ENCODE assay signal across 19 mouse cellular contexts in genomic region chr2:28217783-28218182, GRCm38 (mm10). TPM values are rescaled to one million over a fixed set of nuclear protein-coding genes. Genes with fewer than 3 reads are reported as not detected.
DNase-seq lines count a peak whose midpoint lies in the region; ATAC-seq and TF ChIP-seq lines count a peak whose summit lies in the region.
"Had no signal": no experiment of that assay in that cellular context is flagged by ENCODE, and none has a peak within 500 bp of the region (broad histone marks: within the 10 kb centered on the region; RNA-seq: fewer than 3 reads in every experiment).

No protein-coding gene starts in this region.

- peak overlapping the region; percentile 75 for H3K27ac ChIP-seq in gastrocnemius, adult 2 months
- peak overlapping the region; percentile 61; the same call in 1 of the 2 replicates for H3K27ac ChIP-seq in left cerebral cortex, adult 2 months
- H3K27ac ChIP-seq: embryonic facial prominence, embryonic 10.5 days; embryonic facial prominence, embryonic 12.5 days; forebrain, embryonic 13.5 days; forebrain, embryonic 15.5 days had no signal

- intact Hi-C loops in gastrocnemius, adult 2 months (cut with DNase I) = no loop called here
- intact Hi-C loops in left cerebral cortex, adult 2 months (cut with DNase I) = no loop called here

- peak; percentile 46 for DNase-seq in cerebellum, adult 11-12 months
- DNase-seq in cerebellum, adult 11 months = no peak
- peak; percentile 51 for DNase-seq in cerebellum, adult 9-10 months
- no peak for DNase-seq in gastrocnemius, adult 2 months
- DNase-seq in gastrocnemius, adult 8-10 months (ENCODE audit: low spot score in 2 of 2) = no peak
- DNase-seq in left cerebral cortex, adult 2 months (ENCODE audit: extremely low spot score in 1 of 2, low spot score in 2 of 2) = no peak
- no peak for DNase-seq in left cerebral cortex, adult 8-10 months (ENCODE audit: low spot score in 2 of 2)
- DNase-seq: adrenal gland, adult 2 months; adrenal gland, postnatal 10 days; adrenal gland, postnatal 25 days; B cell, adult 2 months; cerebellum, postnatal 14 days; cerebellum, postnatal 36 days; forebrain, postnatal 0 days had no signal

- no peak for ATAC-seq in cerebellum, adult (ENCODE audit: insufficient number of reproducible peaks, low FRiP score, low TSS enrichment)
- ATAC-seq: forebrain, embryonic 13.5 days; forebrain, embryonic 15.5 days; forebrain, postnatal 0 days had no signal

- TF ChIP-seq CTCF in gastrocnemius, adult 2 months (IDR thresholded peaks at IDR 0.05) = no peak
- TF ChIP-seq CTCF in left cerebral cortex, adult 2 months (IDR thresholded peaks at IDR 0.05) = no peak

- H3K4me3 ChIP-seq in gastrocnemius, adult 2 months = no peak overlapping the region
- H3K4me3 ChIP-seq in left cerebral cortex, adult 2 months = no peak overlapping the region
- H3K4me3 ChIP-seq: embryonic facial prominence, embryonic 10.5 days; embryonic facial prominence, embryonic 12.5 days; forebrain, embryonic 13.5 days; forebrain, embryonic 15.5 days had no signal

RNA-seq across cellular contexts. Expression of gene Olfm1, which starts 25.0 kb away (rescaled TPM):
- 10 to 100 TPM in 1 of 2 experiments, 1 to 10 TPM in 1; 6.8 to 13.7 TPM for total RNA-seq in gastrocnemius, adult 2 months (2021)
- 1 to 10 TPM; 3.5 to 8.5 (median 5.3) TPM for total RNA-seq in gastrocnemius, adult 8-10 months (2022)
- total RNA-seq in left cerebral cortex, adult 2 months (2021) = 1,000 to 10,000 TPM; 1,521 to 1,595 TPM
- total RNA-seq in left cerebral cortex, adult 8-10 months (2022) = 1,000 to 10,000 TPM; 1,109 to 1,183 (median 1,132) TPM

Comparison
In these comparisons a context has a peak if more than half of its experiments do, and no peak if none do; other contexts are left out.
1. DNase-seq: peak in cerebellum, adult 11-12 months (single experiment) and cerebellum, adult 9-10 months (single experiment); none in cerebellum, adult 11 months (single experiment), gastrocnemius, adult 2 months (single experiment), gastrocnemius, adult 8-10 months (0 of 2), left cerebral cortex, adult 2 months (0 of 2) and left cerebral cortex, adult 8-10 months (0 of 2).
2. RNA of gene Olfm1, which starts 25.0 kb away (total RNA-seq): 1,521 to 1,595 TPM in left cerebral cortex, adult 2 months and 1,109 to 1,183 TPM in left cerebral cortex, adult 8-10 months; 6.8 to 13.7 TPM in gastrocnemius, adult 2 months and 3.5 to 8.5 TPM in gastrocnemius, adult 8-10 months; every median in the first group is over 10 times any median in the second.